Mouse (Mus musculus) cortical plate, adult 2 months (tissue): ENCODE data around the gene Spata7.

Source experiments
- CTCF ChIP-seq: fragments of 200-500 bp; IDR thresholded peaks from 2 replicates; pipeline ENCODE4 v1.5.1; 2011; ENCODE audit warnings: mild to moderate bottlenecking, control low read depth, low read length; ENCODE audit not compliant: insufficient read depth; ENCODE audit errors: extremely low read depth
- POLR2A ChIP-seq: fragments of 200-500 bp; IDR thresholded peaks from 2 replicates; pipeline ENCODE4 v1.6.1; 2011; ENCODE audit warnings: mild to moderate bottlenecking, low read length, control low read depth; ENCODE audit not compliant: insufficient read depth; ENCODE audit errors: extremely low read depth

GRCm38 (mm10) chr12:98591016-98591415 is 36.9 kb upstream of the Spata7 start:
- TF ChIP-seq POLR2A, result no peak
- no peak for TF ChIP-seq CTCF
